Mouse (Mus musculus) cerebellum, postnatal 36 days (tissue): ENCODE measurements around the gene Frmd5.
"Not testable (repeated sequence)": the region's sequence is repeated elsewhere in the genome, so short reads cannot be mapped to it uniquely, and the experiment has no call there.

ENCODE experiments used
- DNase-seq, 2 experiments: peaks; one replicate each; pipeline ENCODE4 v3.0.0; 2021 to 2022; ENCODE audit warnings: mixed read lengths in 2 of 2

Gene Frmd5

GRCm38 (mm10) chr2:121806959-121807653 is at the start of gene Frmd5:
Gene Frmd5 (minus strand): TSS chr2:121807087.
- DNase-seq: peak; percentile 94

DNA sequence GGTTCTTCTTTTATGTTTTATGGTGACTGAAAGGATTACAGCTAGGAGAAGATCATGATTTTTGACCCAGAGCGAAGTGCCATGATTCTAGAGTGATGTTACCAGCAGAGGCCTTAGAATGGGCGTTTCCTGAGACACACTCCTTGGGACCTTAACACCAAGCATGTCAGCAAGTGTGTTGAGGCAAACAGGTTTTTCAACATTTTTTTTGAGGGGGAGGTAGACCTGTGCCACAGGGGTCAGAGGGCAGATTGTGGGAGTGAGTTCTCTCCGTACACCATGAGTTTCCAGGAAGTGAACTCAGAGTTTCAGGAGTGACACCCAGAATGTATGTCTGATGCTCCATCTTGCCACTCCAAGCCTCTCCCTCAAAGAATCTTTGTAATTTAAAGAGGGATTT is 47.1 kb upstream of the Frmd5 start:
- DNase-seq: no peak

GRCm38 (mm10) chr2:121852045-121852444 is 45.2 kb upstream of the Frmd5 start:
- DNase-seq: no peak

- no peak for DNase-seq
Measured at GRCm38 (mm10) chr2:121846050-121846449, 39.2 kb upstream of the Frmd5 start.

DNA sequence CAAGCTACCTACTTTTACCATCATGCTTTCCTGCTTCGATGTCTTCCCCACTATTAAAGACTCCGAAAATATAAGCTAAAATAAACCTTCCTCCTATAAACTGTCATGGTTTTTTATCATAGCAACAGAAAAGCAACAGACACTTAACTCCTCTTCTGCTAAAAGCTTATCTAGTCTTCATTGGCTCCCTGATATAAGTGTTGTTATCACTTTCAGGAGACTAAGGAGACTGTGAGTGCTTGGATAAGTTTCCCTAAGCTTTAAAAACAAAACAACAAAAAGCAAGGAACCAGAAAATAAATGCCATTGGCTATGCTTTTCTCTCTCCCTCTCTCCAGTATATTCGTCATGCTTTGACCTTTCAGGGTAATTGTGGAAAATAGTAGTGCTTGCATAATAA is 35.4 kb upstream of the Frmd5 start:
- no peak for DNase-seq

DNA sequence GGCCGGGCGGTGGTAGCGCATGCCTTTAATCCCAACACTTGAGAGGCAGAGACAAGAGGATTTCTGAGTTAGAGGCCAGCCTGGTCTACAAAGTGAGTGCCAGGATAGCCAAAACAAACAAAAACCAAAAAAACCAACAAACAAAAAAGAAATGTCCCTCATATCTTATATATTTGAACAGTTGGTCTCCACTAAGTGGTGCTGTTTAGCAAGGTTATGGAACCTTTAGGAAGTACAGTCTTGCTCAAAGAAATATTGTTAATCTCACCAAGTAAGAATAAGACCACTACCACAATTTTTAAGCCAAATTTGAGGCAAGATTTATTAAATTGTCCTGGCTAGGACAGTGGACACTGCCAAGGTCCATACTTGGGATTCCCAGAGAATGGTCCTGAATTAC is 34.6 kb upstream of the Frmd5 start:
- DNase-seq: no peak

- DNase-seq: no peak
Measured at GRCm38 (mm10) chr2:121834926-121835325, 28.0 kb upstream of the Frmd5 start.

- DNase-seq: peak; percentile 43 to 60
Measured at GRCm38 (mm10) chr2:121832484-121832894, 25.6 kb upstream of the Frmd5 start.

GRCm38 (mm10) chr2:121828411-121828810 is 21.5 kb upstream of the Frmd5 start:
- DNase-seq: no peak

DNA sequence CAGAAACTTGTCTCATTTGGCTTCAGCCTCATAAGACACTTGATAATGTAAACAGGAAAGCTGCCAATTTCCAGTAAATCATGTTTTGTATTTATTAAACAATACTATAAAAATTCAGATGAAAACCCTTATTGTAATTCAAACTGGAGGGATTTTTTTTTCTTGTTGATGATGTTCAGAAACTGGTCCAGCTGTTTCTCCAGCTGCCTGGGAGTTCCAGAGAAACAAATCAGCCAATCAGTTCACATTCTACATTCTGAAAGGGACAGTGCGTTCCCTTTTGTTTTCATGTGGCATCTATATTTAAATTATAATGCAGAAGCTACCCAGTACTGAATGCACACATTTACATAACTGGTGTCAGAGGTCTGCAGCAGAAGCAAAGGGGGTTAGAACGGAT is 19.3 kb upstream of the Frmd5 start:
- DNase-seq: no peak

GRCm38 (mm10) chr2:121824653-121825052 is 17.8 kb upstream of the Frmd5 start:
- no peak for DNase-seq

DNA sequence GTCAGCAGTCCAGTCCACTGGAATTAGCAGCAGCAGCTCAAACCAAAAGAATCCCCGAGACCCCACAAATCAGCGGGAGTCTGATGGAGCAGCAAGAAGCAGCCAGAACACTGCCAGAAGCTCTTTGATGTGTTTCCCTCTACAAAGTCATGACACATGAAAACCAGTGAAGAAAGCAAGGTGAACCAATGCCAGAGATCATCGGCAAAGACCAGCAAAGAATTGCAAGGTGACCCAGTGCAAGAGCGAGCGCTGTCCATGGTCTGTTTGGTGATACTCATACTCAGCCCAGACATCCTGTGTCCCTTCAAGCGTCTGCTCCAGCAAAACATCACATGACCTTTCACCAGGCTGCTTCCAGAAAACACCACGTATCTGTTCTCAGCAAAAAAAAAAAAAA is 14.9 kb upstream of the Frmd5 start:
- DNase-seq: no peak

DNA sequence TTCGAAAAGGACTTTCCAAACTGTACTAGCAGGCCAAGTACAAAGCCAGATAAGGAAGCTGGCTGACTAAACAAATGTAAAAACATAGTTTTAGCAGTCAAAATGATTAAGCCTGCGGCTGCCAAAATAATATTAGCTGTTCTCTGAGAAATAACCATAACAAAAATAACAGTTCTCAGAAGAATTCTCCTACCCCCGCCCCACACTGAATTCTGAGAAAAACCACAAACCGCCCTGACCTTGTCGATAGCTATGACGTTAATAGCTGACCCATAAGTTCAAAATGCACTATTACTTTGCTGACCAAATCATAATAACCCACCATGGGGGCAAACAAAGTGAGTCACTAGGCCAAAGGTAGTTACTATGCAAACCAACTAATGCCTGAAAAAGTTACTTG is 4.0 kb upstream of the Frmd5 start:
- not testable (repeated sequence) for DNase-seq

GRCm38 (mm10) chr2:121809126-121809525 is 2.2 kb upstream of the Frmd5 start:
- no peak for DNase-seq

GRCm38 (mm10) chr2:121806171-121806943 is 530 bp downstream of the Frmd5 start:
- DNase-seq: peak; percentile 56 to 62

GRCm38 (mm10) chr2:121799051-121799450 is 7.8 kb downstream of the Frmd5 start:
- DNase-seq: no peak

DNA sequence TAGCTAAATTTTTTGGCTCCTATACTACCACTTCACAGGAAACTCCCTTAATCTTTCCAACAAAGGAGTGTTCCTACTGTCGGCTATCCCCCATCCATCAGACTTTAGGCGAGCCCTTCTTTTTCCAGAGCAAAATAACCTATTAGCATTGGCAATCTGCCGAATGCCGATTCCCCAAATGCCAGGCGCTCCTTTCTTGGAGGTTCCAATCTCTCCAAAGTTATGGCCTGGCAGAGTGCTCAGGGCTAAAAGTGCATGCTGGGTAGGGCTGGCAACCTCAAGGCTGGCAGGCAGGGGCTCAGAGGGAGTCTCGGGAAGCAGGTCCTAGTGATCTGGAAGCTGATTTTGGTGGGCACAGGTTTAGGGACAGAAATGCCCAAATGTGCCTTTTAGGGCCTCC is 10.9 kb downstream of the Frmd5 start:
- DNase-seq: no peak

- DNase-seq: no peak
Measured at GRCm38 (mm10) chr2:121789777-121790176, 17.1 kb downstream of the Frmd5 start.

DNA sequence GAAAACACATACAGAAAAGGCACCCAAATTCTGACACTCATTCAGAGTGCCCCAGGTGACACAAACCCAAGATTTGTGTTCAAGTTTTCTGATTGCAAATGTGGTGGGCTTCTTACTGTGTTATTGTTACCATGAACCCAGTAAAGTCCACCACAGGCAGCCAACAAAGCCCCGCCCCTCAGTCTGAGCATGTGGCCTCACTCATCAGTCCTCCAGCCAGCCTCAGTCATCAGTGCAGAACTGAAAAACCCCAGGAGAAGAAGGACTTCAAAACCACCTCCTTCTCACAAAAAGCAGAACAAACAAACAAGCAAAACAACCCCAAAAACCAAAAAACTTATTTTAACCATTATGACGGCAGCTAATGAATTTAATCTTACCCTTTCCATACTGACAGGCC is 18.5 kb downstream of the Frmd5 start:
- DNase-seq: no peak

DNA sequence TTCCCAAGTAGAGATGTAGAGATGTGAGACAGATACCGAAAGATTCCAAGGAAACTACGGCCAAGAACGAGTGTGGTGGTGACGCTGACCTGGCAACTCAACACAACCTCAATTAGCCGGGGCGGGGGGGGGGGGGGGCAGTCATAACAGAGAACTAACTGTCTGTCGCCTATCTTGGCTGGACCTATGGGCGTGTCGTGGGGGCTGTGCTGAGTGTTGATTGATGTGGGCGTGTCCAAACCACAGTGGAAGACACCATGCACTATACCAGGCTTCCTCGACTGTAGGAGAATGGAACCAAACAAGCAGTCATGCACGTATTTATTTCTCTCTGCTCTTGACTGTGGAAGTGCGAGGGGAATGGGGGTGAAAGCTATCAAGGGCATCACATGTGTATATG is 19.1 kb downstream of the Frmd5 start:
- DNase-seq: no peak

DNA sequence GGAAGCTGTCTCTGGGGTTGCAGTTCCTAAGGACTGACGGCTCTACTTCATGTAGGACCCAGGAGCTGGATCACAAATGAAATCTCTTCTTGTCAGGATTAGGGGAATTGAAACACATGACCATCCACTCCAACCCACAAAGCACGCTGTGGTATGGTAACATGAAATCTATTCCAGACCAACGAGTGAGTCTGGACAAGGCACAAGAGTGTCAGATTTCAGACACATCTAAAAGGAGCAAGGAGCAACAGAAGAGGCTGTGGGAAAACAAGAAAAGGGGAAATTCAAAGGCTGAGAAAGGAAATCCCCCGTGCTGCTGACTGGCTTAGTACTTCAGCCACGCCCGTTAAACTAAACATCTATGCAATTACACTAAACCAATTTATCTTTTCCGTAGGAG is 19.6 kb downstream of the Frmd5 start:
- no peak for DNase-seq

DNA sequence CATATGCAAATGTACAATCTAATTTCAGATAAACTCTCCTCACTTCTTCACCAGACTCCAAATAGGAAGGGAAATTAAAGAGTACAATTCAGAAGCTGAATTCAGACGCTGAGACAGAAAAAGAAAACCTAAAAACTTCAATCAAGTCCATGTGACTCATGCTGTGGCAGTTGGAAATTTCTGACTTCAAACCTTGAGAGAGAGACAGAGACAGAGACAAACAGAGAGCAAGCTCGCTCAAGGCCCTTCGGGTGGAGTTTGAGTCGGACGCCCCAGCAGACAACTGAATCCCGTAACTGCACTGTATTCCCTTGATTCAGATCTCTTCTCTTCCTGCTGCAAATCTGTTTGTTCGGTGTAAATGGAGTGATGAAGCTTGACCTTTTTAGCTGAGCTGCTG is 30.7 kb downstream of the Frmd5 start:
- DNase-seq: no peak

DNA sequence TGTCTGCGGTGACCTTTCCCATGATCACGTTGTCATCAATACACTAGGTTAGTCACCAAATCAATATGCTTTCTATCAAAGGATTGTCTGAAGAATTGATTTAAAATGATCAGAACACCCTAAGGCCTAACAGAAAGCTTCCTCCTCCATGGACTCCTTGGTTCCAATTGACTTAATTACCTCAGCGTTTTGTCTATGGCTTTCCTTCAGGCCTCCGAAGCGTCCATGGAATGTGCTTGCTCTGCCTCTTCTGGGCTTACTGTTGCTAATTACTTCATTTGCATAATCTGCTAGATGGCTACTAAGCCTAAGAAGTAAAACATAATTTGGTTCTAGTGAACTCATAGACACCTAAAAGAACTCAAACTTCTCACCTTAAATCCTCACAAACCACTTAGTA is 42.0 kb downstream of the Frmd5 start:
- no peak for DNase-seq

DNA sequence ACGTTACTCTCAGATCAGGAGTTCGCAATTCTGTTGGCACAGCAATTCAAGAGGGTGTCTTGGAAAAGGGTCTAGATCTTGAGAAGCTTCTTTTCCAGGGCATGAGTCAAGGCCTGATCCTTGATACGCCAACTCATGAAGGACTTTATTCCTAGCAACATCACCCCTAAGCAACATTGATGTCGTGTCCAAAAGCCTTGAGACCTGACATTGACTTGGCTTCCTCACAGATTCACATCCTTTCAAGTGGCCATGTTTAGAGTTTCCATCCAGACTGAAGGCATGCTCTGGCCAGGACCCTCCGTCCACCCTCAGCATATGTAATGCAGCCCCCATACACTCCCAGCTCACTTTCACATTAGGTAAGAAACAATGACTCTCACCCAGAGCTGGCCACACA is 45.0 kb downstream of the Frmd5 start:
- DNase-seq: no peak
